In the genomic region with DNA sequence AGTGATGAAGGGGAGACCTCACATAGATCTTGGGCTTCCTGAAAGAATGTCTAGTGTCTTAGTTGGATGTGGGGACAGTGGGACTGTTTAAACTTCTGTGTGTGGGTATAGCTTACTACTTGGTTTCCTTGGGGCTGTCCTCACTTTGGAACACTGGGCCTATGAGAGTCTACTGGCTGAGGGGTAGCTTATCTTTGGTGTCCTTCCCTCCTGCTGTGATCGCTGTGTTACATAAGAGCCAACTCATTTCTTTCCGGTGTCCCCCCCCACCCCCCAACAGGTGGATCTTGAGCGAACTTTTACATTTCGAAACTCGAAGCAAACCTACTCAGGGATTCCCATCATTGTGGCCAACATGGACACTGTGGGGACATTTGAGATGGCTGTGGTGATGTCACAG, we compare ENCODE assay signal across 21 mouse cellular contexts. TPM values are rescaled to one million over a fixed set of nuclear protein-coding genes. Genes with fewer than 3 reads are reported as not detected.
DNase-seq lines count a peak whose midpoint lies in the region; ATAC-seq and TF ChIP-seq lines count a peak whose summit lies in the region.
"Had no signal": no experiment of that assay in that cellular context is flagged by ENCODE, and none has a peak within 500 bp of the region (broad histone marks: within the 10 kb centered on the region; RNA-seq: fewer than 3 reads in every experiment).

No protein-coding gene starts in this region.

- peak overlapping the region; percentile 80 for H3K4me2 ChIP-seq in liver, embryonic 12.5 days
- H3K4me2 ChIP-seq: forebrain, embryonic 13.5 days; hindbrain, embryonic 14.5 days had no signal

- TF ChIP-seq CTCF in gastrocnemius, adult 2 months (IDR thresholded peaks at IDR 0.05) = no peak
- no peak for TF ChIP-seq CTCF in layer of hippocampus, adult 2 months (conservative IDR thresholded peaks at IDR 0.05)

- WGBS in liver, embryonic 12.5 days (ENCODE audit: insufficient replicate concordance) = 18% methylated on average over 5 of the region's 5 CpGs

- no peaks in the 10 kb centered on the region for H3K27me3 ChIP-seq in liver, embryonic 12.5 days (replicated peaks)

- peak overlapping the region; percentile 32 for H3K27ac ChIP-seq in gastrocnemius, adult 2 months
- H3K27ac ChIP-seq in layer of hippocampus, adult 2 months = peak overlapping the region; percentile 51; the same call in 1 of the 2 replicates
- H3K27ac ChIP-seq in liver, embryonic 12.5 days = peak overlapping the region; percentile 95
- H3K27ac ChIP-seq: forebrain, embryonic 13.5 days had no signal

- H3K36me3 ChIP-seq in liver, embryonic 12.5 days = peaks cover 76% of the 10 kb centered on the region
- H3K36me3 ChIP-seq: midbrain, embryonic 10.5 days had no signal

- no peaks in the 10 kb centered on the region for H3K9me3 ChIP-seq in liver, embryonic 12.5 days (replicated peaks)
- H3K9me3 ChIP-seq: forebrain, embryonic 13.5 days; midbrain, embryonic 10.5 days had no signal

- H3K9ac ChIP-seq in liver, embryonic 12.5 days = peak overlapping the region; percentile 97
- H3K9ac ChIP-seq: forebrain, embryonic 13.5 days; hindbrain, embryonic 14.5 days had no signal

- no peak for DNase-seq in gastrocnemius, adult 2 months
- DNase-seq in gastrocnemius, adult 8-10 months (ENCODE audit: low spot score in 2 of 2) = no peak
- no peak for DNase-seq in layer of hippocampus, adult 2 months (ENCODE audit: low spot score in 2 of 2)
- no peak for DNase-seq in layer of hippocampus, postnatal 25 days (ENCODE audit: extremely low spot score in 1 of 2, low spot score in 1 of 2)
- no peak for DNase-seq in adrenal gland, postnatal 10 days
- no peak for DNase-seq in right cerebral cortex, adult 18-20 months
- no peak for DNase-seq in urinary bladder, postnatal 25 days (ENCODE audit: low spot score)
- DNase-seq: adrenal gland, postnatal 36 days; B cell, adult 2 months; cerebellum, adult 8-10 months; heart, postnatal 10 days; kidney, postnatal 36 days; left cerebral cortex, postnatal 4 days; lung, adult 2 months; lung, postnatal 36 days; retina, postnatal 1 day; thymus, postnatal 36 days had no signal

- H3K4me3 ChIP-seq in gastrocnemius, adult 2 months = no peak overlapping the region
- H3K4me3 ChIP-seq in layer of hippocampus, adult 2 months = no peak overlapping the region
- peak overlapping the region; percentile 77 for H3K4me3 ChIP-seq in liver, embryonic 12.5 days
- H3K4me3 ChIP-seq: forebrain, embryonic 13.5 days; midbrain, embryonic 10.5 days had no signal

- peaks cover 100% of the 10 kb centered on the region for H3K4me1 ChIP-seq in liver, embryonic 12.5 days

- intact Hi-C loops in gastrocnemius, adult 2 months (cut with DNase I) = no loop called here

- ATAC-seq in liver, embryonic 12.5 days = peak; percentile 43; the same call in 1 of the 2 replicates
- ATAC-seq: forebrain, embryonic 13.5 days had no signal

RNA-seq across cellular contexts. Expression of gene Gmpr, which starts 6.9 kb away (rescaled TPM):
- 100 to 1,000 TPM; 152 to 185 TPM for total RNA-seq in gastrocnemius, adult 2 months (2021)
- total RNA-seq in gastrocnemius, adult 8-10 months (2022) = 100 to 1,000 TPM; 171 to 206 (median 197) TPM
- 10 to 100 TPM; 63.7 to 66.9 TPM for total RNA-seq in layer of hippocampus, adult 2 months (2021)
- total RNA-seq in layer of hippocampus, postnatal 25 days (2021) = 10 to 100 TPM; 68.7 to 71.2 TPM
- polyA plus RNA-seq in liver, embryonic 12.5 days (2016; fragmentation: Nextera tagmentation; extraction: Ambion mirVana) = 364 and 366 TPM in 2 replicates
- 100 to 1,000 TPM; 118 to 230 TPM for total RNA-seq in adrenal gland, postnatal 10 days (2021)

Comparison
In these comparisons a context has a peak if more than half of its experiments do, and no peak if none do; other contexts are left out.
1. H3K27ac ChIP-seq: peak in every context shown above with its lines; median percentile 95 in liver, embryonic 12.5 days; 51 in layer of hippocampus, adult 2 months; 32 in gastrocnemius, adult 2 months.